Mouse (Mus musculus) lung, postnatal 0 days (tissue): Measurements from ENCODE around the gene Rgs12.

Experiments used
- CTCF ChIP-seq: IDR thresholded peaks from 2 replicates; pipeline ENCODE4 v1.5.1; 2016; ENCODE audit warnings: antibody characterized with exemption, mild to moderate bottlenecking
- EP300 ChIP-seq: IDR thresholded peaks from 2 replicates; pipeline ENCODE4 v1.6.1; 2016; ENCODE audit warnings: antibody characterized with exemption, mild to moderate bottlenecking, control low read depth

DNA sequence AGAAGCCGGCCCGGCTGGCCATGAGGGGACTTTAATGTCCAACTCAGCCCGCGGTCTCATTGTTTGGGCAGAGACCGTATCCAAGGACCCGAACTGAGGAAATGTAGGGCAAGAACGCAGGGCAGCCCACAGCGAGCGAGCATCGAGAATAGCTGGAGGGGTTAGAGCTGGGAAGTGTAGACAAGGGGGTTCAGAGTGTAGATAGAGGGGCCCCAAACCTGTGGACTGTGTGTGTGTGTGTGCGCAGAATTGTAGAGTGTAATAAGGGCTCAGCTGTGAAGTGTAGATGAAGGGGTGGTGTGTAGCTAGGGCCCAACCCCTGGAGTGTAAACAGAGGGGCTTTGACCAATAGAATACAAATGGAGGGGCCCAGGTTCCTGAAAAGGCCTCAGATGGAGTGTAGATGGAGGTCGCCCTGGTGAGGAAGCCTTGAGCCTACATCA, 545 bp downstream of the Rgs12 start:
- TF ChIP-seq CTCF (no peak), EP300 (no peak)
